Mouse (Mus musculus) Patski (cell line): ENCODE measurements at regions not wholly inside any gene's neighbourhood (a gene's known extent, or its start where the extent isn't known, plus 50 kb on each side); places are given as distances from the start of the nearest gene placed in this dataset.

Experiments used
- ATAC-seq: fragments of 100-300 bp; one replicate; pipeline ENCODE4 v1.8.0; 2021
- CTCF ChIA-PET: fragments of 350-600 bp; sonication (Branson Sonifier 250); formaldehyde crosslinking; loops from one replicate; lab custom pipeline; 2022; ENCODE audit warnings: inconsistent platforms; lab: Charles Lee
- POLR2A ChIA-PET: fragments of 350-600 bp; sonication (Branson Sonifier 250); formaldehyde crosslinking; loops from one replicate; lab custom pipeline; 2022; ENCODE audit warnings: antibody characterized with exemption, inconsistent platforms; lab: Charles Lee
- DNase-seq: peaks from one replicate; pipeline ENCODE4 v3.0.0-alpha.2; 2011; ENCODE audit warnings: low read depth, low spot score
- H3K27me3 ChIP-seq: fragments of 371-371 bp; one replicate; pipeline ENCODE4 v1.5.1; 2021
- CTCF ChIP-seq: fragments of 100-300 bp; IDR thresholded peaks from one replicate; pipeline ENCODE4 v1.5.1; 2021
- in situ Hi-C: fragments of 300-500 bp; cut with MboI; formaldehyde crosslinking; loops from 3 replicates; pipeline ENCODE4 v1.11.1; 2018; ENCODE audit warnings: low pct_unique_long_range_greater_than_20kb, mixed read lengths

- TF ChIP-seq CTCF: no peak
- no peak for DNase-seq
- POLR2A ChIA-PET: no interaction called here
- ATAC-seq: no peak
- in situ Hi-C loops: no loop called here
- H3K27me3 ChIP-seq: no peaks in the 10 kb centered on the region
- CTCF ChIA-PET: no interaction called here
Measured at GRCm38 (mm10) chr7:52594806-52595205, 579.3 kb upstream of the 1700015G11Rik start.

- in situ Hi-C loops: no loop called here
- ATAC-seq (no peak), DNase-seq (no peak)
- CTCF ChIA-PET: interaction anchor here (1.8 kb wide), 1 partner anchor 9 kb away, joined by 5 read pairs; no protein-coding TSS in a partner anchor
- TF ChIP-seq CTCF: no peak
- POLR2A ChIA-PET: no interaction called here
- H3K27me3 ChIP-seq: no peaks in the 10 kb centered on the region
Measured at GRCm38 (mm10) chr7:52583135-52583534, 567.6 kb upstream of the 1700015G11Rik start.
